Mouse (Mus musculus) Patski (cell line): ENCODE measurements around the gene Tyrobp. TPM values are rescaled to one million over a fixed set of nuclear protein-coding genes. Genes with fewer than 3 reads are reported as not detected.
A peak's percentile ranks its signal among the peaks of the same experiment; 100 is the strongest.

Experiments used
- ATAC-seq: fragments of 100-300 bp; one replicate; pipeline ENCODE4 v1.8.0; 2021
- CTCF ChIA-PET: fragments of 350-600 bp; sonication (Branson Sonifier 250); formaldehyde crosslinking; loops from one replicate; lab custom pipeline; 2022; ENCODE audit warnings: inconsistent platforms; lab: Charles Lee
- POLR2A ChIA-PET: fragments of 350-600 bp; sonication (Branson Sonifier 250); formaldehyde crosslinking; loops from one replicate; lab custom pipeline; 2022; ENCODE audit warnings: antibody characterized with exemption, inconsistent platforms; lab: Charles Lee
- DNase-seq: peaks from one replicate; pipeline ENCODE4 v3.0.0-alpha.2; 2011; ENCODE audit warnings: low read depth, low spot score
- H3K27me3 ChIP-seq: fragments of 371-371 bp; one replicate; pipeline ENCODE4 v1.5.1; 2021
- CTCF ChIP-seq: fragments of 100-300 bp; IDR thresholded peaks from one replicate; pipeline ENCODE4 v1.5.1; 2021
- in situ Hi-C: fragments of 300-500 bp; cut with MboI; formaldehyde crosslinking; loops from 3 replicates; pipeline ENCODE4 v1.11.1; 2018; ENCODE audit warnings: low pct_unique_long_range_greater_than_20kb, mixed read lengths
- polyA plus RNA-seq: library from polyadenylated mRNA; unstranded; gene quantifications from one replicate; pipeline ENCODE4 v1.2.3, GENCODE M21; 2021

Tyrobp gene
- polyA plus RNA-seq, 1 experiment from 2014 or later, result not detected

GRCm38 (mm10) chr7:30408639-30409038, 4.9 kb upstream of the Tyrobp start:
- ChIA-PET CTCF (interaction anchor here (0.9 kb wide), 1 partner anchor 41 kb away, joined by 3 read pairs; no protein-coding TSS in a partner anchor), POLR2A (no interaction called here)
- in situ Hi-C loops, result no loop called here
- H3K27me3 ChIP-seq, result peaks cover 36% of the 10 kb centered on the region
- ATAC-seq (no peak), DNase-seq (no peak)
- no peak for TF ChIP-seq CTCF

DNA sequence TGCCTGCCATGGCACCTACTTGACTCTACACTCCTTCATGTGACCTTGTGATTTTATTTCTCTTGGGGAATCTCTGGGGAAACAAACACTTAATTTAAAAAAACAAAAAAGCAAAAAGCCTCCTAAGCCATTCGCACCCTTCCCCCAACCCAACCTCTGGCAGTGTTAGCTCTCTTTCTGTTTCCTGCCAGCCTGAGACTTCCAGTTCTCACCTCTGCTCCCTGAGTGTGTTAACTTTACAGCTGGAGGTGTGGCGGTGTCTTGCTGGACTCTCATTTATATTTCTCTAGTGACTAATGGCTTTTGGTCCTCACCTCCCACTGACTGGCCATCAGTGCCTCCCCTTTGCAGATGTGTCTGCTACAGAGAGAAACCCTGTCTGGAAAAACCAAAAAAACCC, 3.8 kb upstream of the Tyrobp start:
- peaks cover 34% of the 10 kb centered on the region for H3K27me3 ChIP-seq
- ChIA-PET CTCF (no interaction called here), POLR2A (interaction anchor here (1.4 kb wide), 1 partner anchor 38 kb away, joined by 6 read pairs; no protein-coding TSS in a partner anchor)
- DNase-seq (no peak), ATAC-seq (no peak)
- TF ChIP-seq CTCF, result no peak
- in situ Hi-C loops, result no loop called here

DNA sequence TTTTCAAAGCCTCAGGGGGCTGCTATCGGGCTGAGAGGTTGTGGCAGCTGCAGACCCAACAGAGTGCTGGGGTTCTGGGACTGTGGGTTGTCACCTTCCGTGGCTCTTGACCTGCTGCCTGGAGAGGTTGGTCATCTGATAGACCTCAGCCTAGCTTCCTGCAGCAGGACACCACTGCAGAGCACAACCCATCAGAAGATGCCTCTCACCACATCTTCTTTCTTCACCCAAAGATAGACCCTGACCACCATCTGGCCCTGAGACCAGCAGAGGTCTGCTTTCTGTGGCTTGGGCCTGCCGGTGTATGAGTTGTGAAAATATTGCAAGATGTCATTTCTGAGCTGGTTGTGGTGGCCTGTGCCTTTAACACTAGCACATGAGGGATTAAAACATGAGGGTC, 2.5 kb upstream of the Tyrobp start:
- H3K27me3 ChIP-seq, result peaks cover 35% of the 10 kb centered on the region
- DNase-seq (no peak), ATAC-seq (no peak)
- TF ChIP-seq CTCF, result no peak
- ChIA-PET CTCF (no interaction called here), POLR2A (interaction anchor here (1.4 kb wide), 1 partner anchor 39 kb away, joined by 6 read pairs; no protein-coding TSS in a partner anchor)
- in situ Hi-C loops, result no loop called here

DNA sequence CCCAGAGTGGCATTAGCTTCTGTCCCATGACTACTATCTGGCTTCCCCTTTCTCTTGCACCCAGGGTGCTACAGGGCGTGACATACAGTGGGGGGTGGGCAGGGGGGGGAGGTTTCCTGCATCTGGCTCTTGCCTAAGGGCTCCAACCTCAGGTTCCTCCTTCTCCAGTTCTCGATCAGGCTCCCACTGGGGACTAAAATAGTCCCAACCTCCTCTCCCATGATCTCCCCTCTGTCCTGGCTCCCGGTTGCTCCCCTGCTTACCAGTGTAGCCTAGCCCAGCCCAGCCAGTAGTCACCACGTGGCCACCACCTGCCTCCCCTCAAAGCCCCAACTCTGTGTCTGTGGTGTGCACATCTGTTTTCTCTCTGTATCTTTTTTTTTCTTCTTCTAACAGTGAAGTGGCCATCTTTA, 819 bp upstream of the Tyrobp start:
- peaks cover 32% of the 10 kb centered on the region for H3K27me3 ChIP-seq
- ChIA-PET POLR2A (no interaction called here), CTCF (interaction anchor here (1.2 kb wide), 1 partner anchor 32 kb away, joined by 3 read pairs; no protein-coding TSS in a partner anchor)
- ATAC-seq, result no peak
- TF ChIP-seq CTCF, result no peak
- DNase-seq, result no peak
- in situ Hi-C loops, result no loop called here

DNA sequence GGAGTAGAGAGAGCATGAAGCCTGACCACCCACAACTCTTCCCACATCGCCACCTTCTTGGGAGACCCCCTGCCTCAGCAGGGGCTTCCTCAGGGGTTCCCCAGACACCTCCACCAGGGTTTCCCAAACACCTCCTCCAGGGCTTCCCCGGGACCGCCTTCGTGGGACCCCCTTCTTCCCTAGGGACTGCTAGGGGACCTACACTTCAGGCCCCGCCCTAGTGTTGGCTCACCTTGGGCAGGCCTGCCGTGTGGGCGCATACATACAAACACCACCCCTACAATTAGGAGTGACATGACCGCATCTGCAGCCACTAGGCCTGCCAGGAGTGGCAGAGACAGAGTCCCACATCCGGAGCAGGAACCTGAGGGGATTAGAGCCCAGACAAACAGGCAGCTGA, 4.3 kb downstream of the Tyrobp start:
- ATAC-seq, result no peak
- no peak for TF ChIP-seq CTCF
- no peak for DNase-seq
- in situ Hi-C loops, result no loop called here
- ChIA-PET CTCF (no interaction called here), POLR2A (no interaction called here)
- H3K27me3 ChIP-seq, result peaks cover 11% of the 10 kb centered on the region

DNA sequence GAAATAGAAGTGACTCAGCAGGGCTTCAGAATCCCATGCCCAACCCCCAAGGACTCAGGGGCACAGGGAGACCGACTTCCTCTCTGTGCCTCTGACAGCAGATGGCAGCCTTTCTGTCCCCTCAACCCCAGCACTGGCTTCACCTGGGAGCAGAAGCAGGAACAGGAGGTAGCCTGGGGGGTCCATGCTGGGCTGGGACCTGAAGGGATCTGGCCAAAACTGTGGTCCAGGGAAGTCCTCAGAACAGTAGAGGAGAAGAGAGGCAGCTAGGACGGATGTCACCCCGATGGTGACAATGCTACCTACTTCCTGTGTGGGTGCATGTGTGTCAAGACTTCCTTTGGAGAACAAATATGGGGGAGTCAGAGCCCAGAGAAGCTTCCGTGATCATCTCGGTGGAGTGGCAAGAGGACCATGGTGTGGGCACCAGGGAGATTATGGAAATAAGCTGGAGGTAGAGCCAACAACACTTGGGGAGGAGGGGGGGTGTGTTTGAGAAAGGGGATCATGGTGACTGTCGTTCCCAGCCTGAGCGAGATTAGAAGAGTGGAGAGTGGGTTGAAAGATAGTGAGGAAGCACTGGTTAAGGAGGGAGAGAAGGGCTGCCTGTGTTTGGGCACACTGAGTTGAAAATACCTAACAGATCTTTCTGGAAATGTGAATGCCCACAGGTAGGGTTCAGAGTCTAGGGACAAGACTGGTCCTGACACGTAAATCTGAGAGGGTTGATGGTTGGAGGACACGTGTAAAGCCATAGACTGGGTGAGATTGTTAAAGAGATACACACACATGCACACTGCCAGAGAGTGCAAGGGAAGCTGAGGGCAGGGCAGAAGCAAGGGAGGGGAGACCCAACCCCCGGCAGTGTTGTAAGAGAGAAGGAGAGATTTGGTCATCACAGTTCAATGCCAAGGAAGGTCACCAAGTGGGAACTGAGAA, 6.3 kb downstream of the Tyrobp start, which contains the start of gene Hcst:
Gene Hcst, minus strand, starts transcription at position 294 of the 939 bp plus-strand sequence.
- no peak for TF ChIP-seq CTCF
- in situ Hi-C loops, result no loop called here
- ChIA-PET POLR2A (no interaction called here), CTCF (no interaction called here)
- H3K27me3 ChIP-seq, result peaks cover 2% of the 10 kb centered on the region
- no peak for DNase-seq
- no peak for ATAC-seq

GRCm38 (mm10) chr7:30420673-30421072, 7.1 kb downstream of the Tyrobp start:
- in situ Hi-C loops, result no loop called here
- H3K27me3 ChIP-seq, result no peaks in the 10 kb centered on the region
- POLR2A ChIA-PET, result no interaction called here
- CTCF ChIA-PET, result no interaction called here
- no peak for ATAC-seq
- no peak for TF ChIP-seq CTCF
- DNase-seq, result no peak

GRCm38 (mm10) chr7:30421175-30421889, 7.8 kb downstream of the Tyrobp start, which contains the start of gene Nfkbid:
Gene Nfkbid (plus strand): TSS chr7:30421732.
- in situ Hi-C loops, result no loop called here
- ChIA-PET CTCF (interaction anchor here (0.6 kb wide), 1 partner anchor 85 kb away, joined by 3 read pairs; no protein-coding TSS in a partner anchor), POLR2A (no interaction called here)
- no peaks in the 10 kb centered on the region for H3K27me3 ChIP-seq
- DNase-seq, result no peak
- ATAC-seq, result no peak
- no peak for TF ChIP-seq CTCF

GRCm38 (mm10) chr7:30421890-30422435, 8.4 kb downstream of the Tyrobp start:
- POLR2A ChIA-PET, result interaction anchor here (0.6 kb wide), 1 partner anchor 9 kb away, joined by 6 read pairs; no protein-coding TSS in a partner anchor
- ATAC-seq (peak; percentile 55), DNase-seq (peak; percentile 25)
- in situ Hi-C loops, result no loop called here
- CTCF ChIA-PET, result interaction anchor here (0.6 kb wide), 1 partner anchor 85 kb away, joined by 3 read pairs; no protein-coding TSS in a partner anchor
- no peak for TF ChIP-seq CTCF
- no peaks in the 10 kb centered on the region for H3K27me3 ChIP-seq

DNA sequence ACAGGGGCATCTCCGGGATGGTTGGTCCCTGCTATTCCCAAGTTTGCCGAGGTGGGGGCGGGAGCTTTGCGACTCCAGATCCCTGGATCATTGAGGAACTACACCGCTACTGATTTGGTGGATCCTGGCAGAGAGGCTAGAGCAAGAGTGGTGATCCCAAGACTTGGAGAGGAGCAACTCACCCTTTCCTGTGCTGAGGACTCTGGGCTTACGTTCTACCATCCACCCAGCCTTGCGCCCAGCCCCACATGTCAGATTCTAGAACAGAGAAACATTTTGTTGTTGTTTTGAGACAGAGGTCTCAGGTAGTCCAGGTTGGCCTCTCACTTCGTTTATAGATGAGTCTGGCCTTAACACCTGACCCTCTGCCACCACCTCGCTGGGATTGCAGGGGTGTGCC, 9.0 kb downstream of the Tyrobp start:
- POLR2A ChIA-PET, result interaction anchor here (0.6 kb wide), 1 partner anchor 8 kb away, joined by 6 read pairs; no protein-coding TSS in a partner anchor
- DNase-seq (no peak), ATAC-seq (peak; percentile 28)
- CTCF ChIA-PET, result no interaction called here
- in situ Hi-C loops, result no loop called here
- H3K27me3 ChIP-seq, result no peaks in the 10 kb centered on the region
- no peak for TF ChIP-seq CTCF
